Mouse (Mus musculus) heart, postnatal 4 days (tissue): Measurements from ENCODE around the gene Pwp2. TPM values are rescaled to one million over a fixed set of nuclear protein-coding genes. Genes with fewer than 3 reads are reported as not detected.

Experiments
- DNase-seq: peaks from one replicate; pipeline ENCODE4 v3.0.0; 2021
- total RNA-seq, 2 experiments: library from RNA; stranded (reverse); gene quantifications; 2 replicates each; pipeline ENCODE4 v1.2.3; 2021

The Pwp2 gene
- total RNA-seq, 2 experiments from 2014 or later: 10.2 to 11.0 TPM

GRCm38 (mm10) chr10:78170445-78170844 is 14.5 kb downstream of the Pwp2 start:
- DNase-seq: no peak

DNA sequence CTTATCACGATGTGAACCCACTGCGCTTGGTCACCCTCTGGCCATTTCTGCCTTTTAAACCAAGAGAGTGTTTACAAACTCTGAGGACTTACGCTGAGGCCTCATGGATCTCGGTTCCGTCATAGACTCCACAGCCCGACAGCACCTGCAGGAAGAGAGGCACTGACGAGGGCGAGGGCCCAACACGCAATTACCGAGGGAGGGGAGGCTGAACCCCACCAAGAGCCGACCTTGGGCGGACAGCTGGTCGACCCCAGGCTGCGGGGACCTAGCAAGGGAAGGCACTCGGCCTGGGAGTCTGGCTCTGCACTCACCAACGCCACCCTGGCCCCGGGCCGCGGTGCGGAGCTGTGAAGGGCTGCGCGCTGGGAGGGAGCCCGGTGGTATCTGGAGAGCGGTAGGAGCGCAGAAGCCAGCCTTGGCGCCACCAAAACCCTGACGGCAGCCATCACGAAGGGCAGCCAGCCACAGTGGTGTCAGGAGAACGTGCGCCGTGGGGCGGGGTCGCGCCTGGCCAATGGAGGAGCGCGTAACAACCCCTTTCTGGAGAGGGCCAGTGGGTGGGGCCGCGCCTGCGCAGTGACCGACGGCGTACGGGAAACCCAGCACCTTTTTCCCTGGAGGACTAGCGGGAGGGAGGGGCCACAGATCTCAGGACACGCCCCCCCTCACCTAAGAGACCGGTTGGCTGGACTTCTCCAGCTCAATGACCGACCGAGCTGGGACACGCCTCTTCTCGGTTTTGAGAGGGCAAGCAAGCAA is 15.5 kb downstream of the Pwp2 start, which contains the start of gene D10Jhu81e:
TSS of gene D10Jhu81e (minus strand) at position 502 of the 762 bp plus-strand sequence.
- peak; percentile 100 for DNase-seq

DNA sequence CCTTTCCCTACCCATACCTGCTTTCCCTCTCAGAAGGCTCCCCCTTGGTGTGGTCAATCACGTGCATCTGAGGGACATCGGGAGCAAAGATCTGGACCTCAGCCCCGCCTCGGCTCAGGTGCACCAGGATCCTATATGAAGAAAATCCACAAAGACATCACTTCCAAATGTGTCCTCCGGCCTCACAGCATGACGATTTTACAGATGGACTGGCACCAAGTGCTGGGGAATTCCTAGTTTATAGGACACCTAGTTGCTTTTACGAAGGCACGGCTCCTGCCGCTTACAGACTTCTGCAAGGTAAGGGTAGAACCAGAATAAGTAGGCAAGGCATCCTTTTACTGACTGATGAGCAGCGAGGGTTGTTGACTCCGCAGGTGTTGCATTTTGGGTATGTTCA is 16.2 kb downstream of the Pwp2 start:
- DNase-seq: no peak

GRCm38 (mm10) chr10:78167775-78168174 is 17.2 kb downstream of the Pwp2 start:
- DNase-seq: no peak

GRCm38 (mm10) chr10:78167333-78167732 is 17.6 kb downstream of the Pwp2 start:
- DNase-seq: no peak

DNA sequence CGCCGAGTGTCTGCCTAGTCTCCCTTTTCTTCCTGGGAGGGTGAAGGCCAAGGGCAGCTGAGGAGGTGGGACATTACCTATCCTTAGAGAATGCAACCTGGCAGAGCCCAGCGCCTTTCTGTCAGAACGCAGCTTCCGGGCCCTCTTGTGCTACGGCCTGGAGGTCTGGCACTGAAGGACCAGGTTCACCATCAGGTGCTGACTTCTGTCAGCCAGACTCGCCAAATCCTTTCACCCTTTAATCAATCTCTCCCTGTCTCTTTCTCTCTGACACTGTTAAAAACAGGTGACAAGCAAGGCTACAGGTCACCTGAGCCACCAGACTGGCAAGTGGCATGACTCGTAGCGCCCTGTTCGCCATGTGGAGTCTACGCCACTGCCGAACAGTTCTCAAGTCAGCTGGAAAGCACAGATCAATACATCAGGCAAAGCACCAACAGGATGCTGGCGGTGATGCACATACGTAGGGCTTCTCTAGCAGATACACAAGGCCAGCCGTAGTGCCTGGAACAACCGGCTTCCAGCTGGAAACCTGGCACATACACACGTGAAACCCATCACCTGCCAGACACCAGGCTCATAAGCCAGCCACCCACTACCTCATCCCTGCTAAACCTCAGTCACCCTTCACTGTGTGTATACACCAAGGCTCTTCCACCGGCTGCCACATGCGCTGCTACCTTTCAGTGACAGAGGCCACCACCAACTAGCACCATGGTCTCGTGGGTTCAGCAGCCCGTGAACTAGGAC is 19.5 kb downstream of the Pwp2 start:
- no peak for DNase-seq

DNA sequence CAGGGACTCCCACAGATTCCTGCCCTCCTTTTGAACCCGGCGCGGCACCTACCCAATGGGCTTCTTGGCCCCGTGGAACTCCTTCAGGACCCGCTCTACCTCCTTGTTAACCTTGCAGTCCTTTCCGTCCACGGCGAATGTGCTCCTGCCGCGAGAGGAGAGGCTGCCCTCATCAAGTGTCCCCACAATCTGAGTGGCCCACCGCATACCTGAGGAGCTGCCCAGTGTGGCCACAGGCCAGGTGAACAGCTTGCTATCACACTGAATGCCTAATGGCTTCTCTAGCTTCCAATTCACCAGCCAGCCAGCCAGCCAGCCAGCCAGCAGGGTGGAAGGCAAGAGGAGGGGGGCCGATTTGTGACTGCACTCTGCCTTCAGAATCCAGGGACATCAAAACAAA is 20.2 kb downstream of the Pwp2 start:
- no peak for DNase-seq

DNA sequence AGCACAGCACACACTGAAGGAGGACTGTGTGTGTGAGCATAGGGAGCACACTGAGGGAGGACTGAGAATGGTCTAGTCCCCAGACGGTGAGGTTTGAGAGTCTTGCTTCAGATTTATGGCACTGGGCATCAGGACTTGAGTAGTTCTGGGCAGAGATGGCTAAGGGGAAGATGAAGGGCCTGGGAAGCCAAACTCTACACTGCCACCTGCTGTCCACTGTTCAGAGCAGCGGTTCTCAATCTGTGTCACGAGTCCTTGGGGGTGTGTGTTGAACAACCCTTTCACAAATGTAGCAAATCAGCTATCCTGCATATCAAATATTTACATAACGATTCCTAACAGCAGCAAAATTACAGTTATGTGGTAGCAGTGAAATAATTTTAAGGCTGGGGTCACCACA is 21.0 kb downstream of the Pwp2 start:
- peak; percentile 84 for DNase-seq

DNA sequence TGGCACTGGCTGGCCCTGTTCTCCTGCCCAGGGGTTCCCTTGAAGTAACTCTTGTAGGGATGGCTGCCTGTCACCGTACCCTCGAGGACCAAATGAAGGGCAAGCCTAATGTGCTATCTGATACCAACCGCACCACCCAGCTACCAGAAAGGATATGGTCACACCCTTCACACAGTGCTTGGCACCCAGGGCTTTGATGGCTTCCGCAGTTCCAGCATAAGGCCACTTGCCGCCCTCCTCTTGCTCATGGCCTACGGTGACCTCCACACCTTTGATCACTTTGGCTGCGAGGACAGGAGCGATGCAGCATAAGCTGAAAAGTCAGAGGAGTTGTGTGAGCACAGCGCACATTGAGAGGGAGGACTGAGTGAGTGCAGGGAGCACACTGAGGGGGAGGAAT is 21.7 kb downstream of the Pwp2 start:
- no peak for DNase-seq

DNA sequence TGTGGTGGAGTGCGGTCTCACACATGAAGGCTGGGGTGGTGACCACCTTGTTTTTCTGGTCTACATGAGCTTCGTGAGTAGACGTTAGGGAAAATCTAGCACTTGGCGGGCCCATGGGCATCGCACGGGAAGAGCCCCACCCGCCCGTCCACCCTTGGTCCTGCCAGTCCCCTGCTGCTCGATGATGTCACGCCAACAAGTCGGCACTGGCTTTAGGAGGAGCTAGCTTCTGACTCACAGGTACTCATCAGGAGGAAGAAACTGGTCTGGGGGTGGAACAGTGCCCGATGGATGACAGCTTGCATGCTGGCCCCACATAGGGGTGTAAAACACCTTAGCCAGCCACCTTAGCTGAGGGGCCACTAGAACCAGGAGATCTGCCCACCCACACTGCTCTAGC is 22.3 kb downstream of the Pwp2 start:
- DNase-seq: no peak

DNA sequence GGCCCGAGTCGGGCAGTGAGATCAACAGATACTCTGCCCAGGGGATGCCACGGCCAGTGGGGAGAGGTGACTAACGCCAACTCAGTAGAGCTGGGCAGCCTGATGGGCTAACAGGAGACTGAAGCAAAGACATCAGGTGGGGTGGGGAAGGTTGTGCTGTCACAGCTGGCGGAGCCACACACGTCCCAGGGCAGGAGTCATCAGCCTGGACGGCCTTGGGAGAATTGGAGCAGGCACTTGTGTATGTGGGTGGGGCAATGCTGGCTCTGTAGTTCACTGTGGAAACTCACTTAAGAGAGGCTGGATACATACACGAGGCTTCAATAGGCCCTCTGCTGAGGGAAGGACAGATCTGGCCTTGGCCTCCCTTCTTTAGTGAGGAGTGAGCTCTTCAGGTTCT is 23.9 kb downstream of the Pwp2 start:
- DNase-seq: no peak

GRCm38 (mm10) chr10:78160369-78161095 is 24.4 kb downstream of the Pwp2 start:
- no peak for DNase-seq

GRCm38 (mm10) chr10:78159906-78160305 is 25.0 kb downstream of the Pwp2 start:
- peak; percentile 91 for DNase-seq

GRCm38 (mm10) chr10:78159252-78159878 is 25.6 kb downstream of the Pwp2 start:
- peak; percentile 58 for DNase-seq

GRCm38 (mm10) chr10:78158041-78158440 is 26.9 kb downstream of the Pwp2 start:
- DNase-seq: no peak

DNA sequence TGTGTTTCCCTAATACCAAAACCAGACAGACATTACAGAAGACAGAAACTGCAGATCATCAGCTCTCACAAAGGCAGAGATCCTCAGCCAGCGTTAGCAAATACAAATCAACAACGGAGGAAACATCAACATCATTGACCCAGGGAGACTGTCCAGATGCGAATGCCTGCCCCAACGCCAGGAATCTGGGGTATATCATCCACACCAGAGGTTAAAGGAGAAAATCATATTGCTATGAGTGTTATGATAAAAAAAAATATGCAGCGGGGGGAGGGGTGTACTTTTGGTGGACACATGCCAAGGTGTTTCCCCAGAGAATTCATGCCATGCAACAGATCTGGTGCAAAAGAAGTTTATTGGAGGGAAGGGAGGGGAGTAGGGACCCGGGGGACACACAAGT is 28.0 kb downstream of the Pwp2 start:
- DNase-seq: no peak

- DNase-seq: no peak
Measured at GRCm38 (mm10) chr10:78148834-78149766, 35.8 kb downstream of the Pwp2 start.

DNA sequence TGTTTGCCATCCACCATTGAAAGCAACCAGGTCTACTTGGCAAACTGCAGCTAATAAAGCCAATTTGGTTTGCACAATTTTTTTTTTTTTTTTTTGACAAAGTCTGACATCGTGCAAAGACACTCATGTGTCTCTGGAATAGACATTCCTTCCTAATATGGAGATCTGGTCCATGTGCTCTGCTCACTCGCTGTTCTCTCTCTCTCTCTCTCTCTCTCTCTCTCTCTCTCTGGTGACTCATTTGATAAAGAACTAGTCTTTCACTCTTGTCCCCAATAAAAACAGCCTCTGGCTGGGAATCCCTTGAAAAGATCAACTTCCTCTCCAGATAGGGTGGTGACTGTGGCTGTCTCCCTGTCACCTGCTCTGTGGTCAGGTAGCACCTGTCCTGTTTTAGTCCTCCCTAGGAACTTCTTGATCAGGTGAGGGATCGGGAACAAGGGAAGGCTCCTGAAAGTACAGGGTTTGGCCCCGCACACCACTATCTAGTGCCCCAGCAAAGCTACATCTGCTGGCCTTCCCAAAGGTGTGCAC is 37.0 kb downstream of the Pwp2 start:
- no peak for DNase-seq

DNA sequence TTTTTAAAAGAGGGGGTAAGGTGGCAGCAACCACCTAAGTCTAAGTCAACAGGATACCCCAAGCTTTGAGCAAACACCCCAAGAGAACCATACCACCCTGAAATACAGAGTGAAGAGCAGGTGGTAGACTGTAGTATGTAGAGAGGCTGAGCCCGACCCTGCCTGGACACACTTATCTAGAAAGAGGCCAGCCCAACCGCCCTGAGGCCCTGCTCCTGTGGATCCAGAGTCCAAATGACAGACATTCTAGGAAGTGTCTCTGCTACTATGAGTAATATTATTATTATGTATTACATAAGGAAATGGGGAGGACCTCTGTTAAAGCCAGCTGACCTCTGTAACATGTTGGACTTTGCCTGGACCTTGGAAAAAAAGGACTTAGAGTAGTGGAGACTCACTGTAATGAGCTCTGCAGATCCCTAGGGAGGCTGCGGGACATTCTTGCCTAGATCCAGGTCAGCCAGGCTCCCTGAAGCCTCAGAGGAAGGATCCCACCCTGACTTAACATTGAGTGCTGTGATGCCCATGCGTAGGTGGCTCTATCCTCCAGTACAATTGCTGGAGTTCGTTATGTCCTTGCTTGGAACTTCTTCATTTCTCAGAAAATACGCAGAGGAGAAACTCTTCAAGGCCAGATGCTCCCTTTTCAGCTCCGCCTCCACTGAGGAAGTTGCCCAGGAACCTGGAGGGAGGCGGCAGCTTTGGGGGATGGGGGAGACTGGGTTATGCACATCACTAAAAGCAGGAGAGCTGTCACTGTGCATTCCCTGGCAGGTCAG is 41.0 kb downstream of the Pwp2 start:
- DNase-seq: no peak

DNA sequence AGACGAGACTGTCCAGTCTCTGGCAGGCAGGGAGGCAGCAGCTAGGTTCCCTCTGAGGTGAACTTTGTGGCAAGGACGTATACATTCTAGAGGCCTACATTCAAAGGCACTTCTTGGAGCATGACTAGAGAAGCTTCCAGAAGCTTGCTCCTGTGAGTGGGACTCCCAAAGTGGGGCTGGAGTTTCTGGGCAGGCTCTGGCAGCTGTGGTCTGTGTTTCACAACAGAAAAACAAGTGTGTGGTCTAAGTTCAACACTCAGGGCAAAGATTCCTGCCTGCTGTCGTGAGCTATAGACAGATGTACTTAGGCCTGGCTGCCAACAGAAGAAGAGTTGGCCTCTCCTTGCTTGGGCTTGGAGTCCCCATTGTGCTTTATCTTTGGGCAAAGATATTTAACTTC is 44.1 kb downstream of the Pwp2 start:
- DNase-seq: no peak

GRCm38 (mm10) chr10:78140251-78140600 is 44.7 kb downstream of the Pwp2 start:
- no peak for DNase-seq
